Mouse (Mus musculus): ENCODE data around the gene Chd2. TPM values are rescaled to one million over a fixed set of nuclear protein-coding genes. Genes with fewer than 3 reads are reported as not detected.
"Not testable (repeated sequence)": the region's sequence is repeated elsewhere in the genome, so short reads cannot be mapped to it uniquely, and the experiment has no call there.

The Chd2 gene
- 100 to 1,000 TPM; 223 to 256 TPM for polyA plus RNA-seq (2017; shearing (Covaris generic))

DNA sequence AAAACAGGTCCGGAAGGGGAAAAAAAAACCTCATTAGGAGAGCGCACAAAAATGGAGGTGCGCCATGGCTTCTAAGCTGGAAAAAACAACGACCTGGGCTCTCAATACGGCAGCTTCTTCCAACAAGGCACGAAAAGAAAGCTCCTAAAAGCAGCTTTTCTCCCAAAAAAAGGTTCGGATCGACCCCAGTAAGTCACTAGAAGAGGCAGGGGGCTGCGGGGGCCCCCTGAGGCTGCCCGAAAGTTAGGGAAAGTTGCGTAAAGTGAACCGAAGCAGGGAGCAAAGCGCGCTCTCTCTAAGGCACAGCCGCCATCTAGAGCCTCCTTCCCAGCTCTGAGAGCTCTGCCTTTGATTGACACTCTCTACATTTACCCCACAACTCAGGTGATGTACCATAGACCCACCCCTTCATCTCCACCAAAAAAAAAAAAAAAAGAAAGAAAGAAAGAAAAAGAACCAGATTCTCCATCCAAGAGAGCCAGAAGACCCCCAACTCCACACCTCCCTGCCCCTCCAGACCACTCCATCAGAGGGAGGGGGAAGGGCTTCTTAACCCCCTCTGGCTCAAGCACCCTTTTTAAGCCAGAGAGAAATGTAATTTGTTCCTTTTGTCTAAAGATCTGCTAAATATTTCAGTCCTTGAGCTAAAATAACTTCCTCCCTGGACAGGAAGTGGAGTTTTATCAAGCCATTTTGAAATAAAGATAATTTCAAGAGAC, at the start of gene Chd2:
TSS of gene Chd2 (minus strand) at position 419 of the 719 bp plus-strand sequence.
- ATAC-seq = peak; percentile 42

DNA sequence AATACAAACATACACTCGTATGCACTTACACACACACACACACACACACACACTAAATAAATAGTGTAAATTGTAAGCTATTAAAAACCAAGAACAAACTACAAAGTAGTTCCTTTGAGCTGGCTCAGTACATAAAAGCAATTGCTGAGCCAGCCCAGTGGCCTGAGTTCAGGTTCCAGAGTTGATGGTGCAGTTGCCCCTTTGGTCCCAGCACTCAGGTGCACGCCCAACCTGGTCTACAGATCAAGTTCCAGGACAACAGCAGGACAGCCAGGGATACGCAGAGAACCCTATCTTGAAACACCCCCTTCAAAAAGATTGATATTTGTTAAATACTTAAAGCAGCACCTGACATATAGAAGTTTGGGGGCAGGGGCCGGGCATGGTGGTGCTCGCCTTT, 49.1 kb upstream of the Chd2 start:
- ATAC-seq = no peak

GRCm38 (mm10) chr7:73589208-73589771, 47.7 kb upstream of the Chd2 start:
- peak; percentile 65 for ATAC-seq

DNA sequence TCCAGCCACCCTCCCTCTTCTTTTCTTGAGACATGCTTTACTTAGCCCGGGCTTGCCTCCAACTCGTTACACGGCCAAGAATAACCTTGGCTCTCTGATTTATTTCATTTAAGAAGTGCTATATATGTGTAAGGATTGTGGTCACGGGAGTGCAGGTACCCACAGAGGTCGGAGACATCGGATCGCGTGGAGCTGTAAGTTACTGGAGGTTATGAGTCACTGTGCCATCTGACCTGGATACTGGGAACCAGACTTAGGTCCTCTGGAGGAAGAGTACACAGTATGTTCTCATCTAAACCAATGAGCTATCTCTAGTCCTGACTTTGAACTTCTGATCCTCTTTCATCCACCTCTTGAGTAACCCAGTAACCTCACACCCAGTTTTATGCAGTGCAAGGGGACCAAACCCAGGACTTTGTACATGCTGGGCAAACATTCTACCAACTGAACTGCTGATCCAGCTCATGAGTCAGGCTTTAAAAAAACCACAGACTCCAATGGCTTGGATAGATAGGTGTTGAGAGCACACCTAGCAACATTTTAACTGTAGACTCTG, 46.8 kb upstream of the Chd2 start:
- peak; percentile 3 for ATAC-seq

- ATAC-seq = no peak
These were observed 45.1 kb upstream of the Chd2 start for GRCm38 (mm10) chr7:73586717-73587116.

DNA sequence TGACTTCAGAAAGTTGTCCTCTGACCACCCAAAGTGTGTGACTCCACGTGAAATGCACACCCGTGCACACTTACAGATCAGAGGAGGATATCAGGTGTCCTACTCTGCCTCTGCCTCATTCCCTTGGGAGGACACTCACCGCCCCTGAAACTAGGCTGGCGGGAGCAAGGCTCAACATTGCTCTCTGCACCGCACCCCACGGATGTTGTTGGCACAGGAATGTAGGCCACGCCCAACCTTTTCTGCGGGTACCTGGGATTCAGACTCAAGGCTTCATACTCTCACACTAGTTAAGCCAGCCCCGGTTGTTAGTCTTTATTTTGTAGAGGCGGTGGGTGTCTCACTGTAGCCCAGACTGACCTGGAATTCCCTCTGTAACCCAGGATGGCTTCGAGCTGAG, 44.6 kb upstream of the Chd2 start:
- ATAC-seq = no peak

- ATAC-seq = no peak
These were observed 43.7 kb upstream of the Chd2 start for GRCm38 (mm10) chr7:73585114-73586032.

- ATAC-seq = peak; percentile 44
These were observed 42.7 kb upstream of the Chd2 start for GRCm38 (mm10) chr7:73584009-73584995.

- peak; percentile 10 for ATAC-seq
These were observed 41.8 kb upstream of the Chd2 start for GRCm38 (mm10) chr7:73583400-73583799.

DNA sequence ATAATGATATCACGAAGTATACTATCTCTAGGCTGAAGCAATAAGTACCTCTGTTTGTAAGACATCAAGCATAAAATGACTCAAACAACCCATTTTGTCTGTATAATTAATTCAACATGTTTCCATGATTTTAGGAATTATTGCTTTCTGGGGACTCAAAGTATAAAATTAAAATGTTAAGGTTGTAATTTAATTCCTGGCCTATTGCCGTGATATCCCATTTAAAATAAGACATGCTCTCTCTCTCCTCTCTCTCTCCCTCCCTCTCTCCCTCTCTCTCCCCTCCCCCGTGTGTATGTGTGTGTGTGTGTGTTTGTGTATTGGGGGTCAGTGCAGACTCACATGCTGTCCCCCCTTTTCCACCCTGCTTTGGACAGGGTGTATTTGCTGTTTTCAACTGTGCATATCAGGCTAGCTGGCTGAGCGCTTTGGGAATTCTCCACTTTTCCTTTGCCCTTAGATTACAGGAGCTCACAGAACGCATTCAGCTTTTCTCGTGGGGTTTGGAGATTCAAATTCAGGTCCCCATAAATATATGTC, 40.3 kb upstream of the Chd2 start:
- ATAC-seq = no peak

DNA sequence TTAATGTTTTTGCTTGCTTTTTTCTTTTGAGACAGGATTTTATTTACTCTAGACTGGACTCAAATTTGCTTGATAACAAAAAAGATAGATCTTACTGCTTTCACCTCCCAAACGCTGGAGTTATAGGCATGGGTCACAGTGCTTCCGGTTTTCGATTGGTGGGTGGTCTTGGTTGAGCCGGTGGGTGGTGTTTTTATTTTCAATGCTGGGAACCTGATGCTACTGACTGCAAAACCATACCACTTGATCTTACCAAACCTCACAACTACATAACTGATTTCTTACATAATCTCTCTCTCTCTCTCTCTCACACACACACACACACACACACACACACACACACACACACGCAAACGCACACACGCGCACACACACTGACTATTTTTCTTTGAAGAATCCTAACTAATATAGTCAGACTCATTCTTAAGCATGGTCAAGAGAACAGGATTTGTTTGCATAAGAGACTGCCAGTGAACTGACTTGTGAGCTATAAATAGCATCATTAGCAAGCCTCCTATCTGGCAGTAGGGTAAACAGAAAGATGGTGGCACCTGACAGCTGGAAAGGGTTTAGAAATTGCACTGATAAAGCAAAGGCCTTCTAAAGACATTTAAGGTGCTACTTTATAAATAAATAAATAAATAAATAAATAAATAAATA, 37.6 kb upstream of the Chd2 start:
- ATAC-seq = peak; percentile 22

GRCm38 (mm10) chr7:73577888-73578421, 36.3 kb upstream of the Chd2 start:
- ATAC-seq = no peak

DNA sequence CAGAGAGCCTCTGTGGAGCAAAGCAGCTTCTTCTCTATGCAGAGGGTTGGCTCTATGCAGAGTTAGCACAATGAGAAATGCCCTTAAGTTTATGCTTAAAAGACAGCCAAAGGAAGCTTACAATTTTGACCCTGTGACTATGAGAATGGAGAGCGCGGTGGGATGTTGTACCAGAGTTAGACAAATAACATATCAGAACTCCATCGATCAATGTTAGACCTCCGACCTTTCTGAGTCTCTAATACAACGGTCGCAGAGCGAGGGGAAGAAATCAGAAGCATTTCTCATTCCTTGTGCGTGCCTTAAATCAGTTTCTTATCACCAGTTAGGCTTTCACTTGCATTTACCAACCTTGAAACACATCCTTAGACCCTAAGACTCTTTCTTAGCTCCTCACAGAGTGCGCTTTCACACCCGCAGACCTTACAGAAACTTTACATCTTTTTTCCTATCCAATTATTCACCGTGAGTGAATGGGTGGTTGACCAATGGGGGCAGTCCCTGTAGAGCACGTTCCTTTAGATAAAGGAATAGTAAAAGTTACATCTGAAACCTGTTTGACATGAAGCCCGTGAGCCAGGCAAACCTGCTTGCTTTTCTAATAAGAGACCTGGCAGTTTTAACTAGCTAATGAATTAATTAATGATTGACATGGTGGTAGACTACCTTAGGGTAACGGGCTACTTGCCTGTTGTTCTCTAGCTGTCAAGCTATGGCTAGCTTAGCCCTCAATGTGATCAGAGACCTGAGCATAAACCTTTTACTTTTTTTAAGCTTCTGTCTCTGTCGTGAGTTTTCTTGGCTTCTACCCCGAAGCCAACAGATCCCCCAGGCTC, 34.7 kb upstream of the Chd2 start:
- ATAC-seq = peak; percentile 30

- no peak for ATAC-seq
These were observed 33.6 kb upstream of the Chd2 start for GRCm38 (mm10) chr7:73575257-73575656.

GRCm38 (mm10) chr7:73574673-73575072, 33.0 kb upstream of the Chd2 start:
- ATAC-seq = not testable (repeated sequence)

GRCm38 (mm10) chr7:73572571-73572970, 30.9 kb upstream of the Chd2 start:
- peak; percentile 77 for ATAC-seq

DNA sequence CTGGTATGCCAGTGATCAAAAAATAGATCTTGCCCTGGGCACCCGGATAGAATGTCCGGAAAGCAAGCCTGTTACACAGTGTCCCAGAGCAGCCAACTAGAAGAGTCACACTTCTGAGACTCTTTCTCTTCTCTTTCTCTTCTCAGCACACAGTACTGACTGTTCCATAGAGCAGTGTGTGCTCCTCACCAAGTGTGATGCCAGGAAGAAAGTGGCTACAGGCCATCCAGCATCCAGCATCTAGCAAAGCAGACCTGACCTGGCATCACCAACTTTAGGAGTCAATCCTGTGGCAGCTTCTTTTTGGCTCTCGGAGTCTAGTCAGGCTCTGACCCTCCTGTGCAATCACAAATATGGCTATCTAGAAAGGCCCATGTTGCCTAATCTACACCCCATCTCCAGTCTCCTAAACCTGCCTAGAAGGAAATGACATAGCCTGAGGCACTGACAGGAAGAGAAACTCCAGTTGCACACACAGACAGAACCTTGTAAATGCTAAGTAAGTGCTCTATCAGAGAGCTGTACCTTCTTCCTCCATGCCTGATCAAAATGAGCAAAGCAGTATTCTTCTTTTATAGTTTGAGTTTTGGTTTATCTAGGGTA, 27.3 kb upstream of the Chd2 start:
- ATAC-seq = peak; percentile 53

GRCm38 (mm10) chr7:73567754-73568161, 26.1 kb upstream of the Chd2 start:
- ATAC-seq = no peak

DNA sequence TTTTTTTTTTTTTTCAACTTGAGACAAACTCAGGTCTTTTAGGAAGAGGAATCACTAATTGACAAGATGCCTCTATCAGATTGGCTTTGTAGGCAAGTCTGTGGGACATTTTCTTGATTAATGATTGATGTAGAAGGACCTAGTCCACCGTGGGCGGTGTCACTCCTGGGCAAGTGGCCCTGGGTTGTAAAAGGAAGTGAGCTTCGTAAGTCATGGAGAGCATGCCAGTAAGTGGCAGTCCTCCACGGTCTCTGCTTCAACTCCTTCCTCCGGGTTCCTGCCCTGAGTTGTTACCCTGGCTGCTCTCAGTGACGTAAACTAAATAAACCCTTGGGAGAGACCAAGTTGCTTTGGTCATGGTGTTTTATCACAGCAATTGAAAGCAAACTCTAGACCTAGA, 22.5 kb upstream of the Chd2 start:
- no peak for ATAC-seq

All from CD4-positive, CD25-positive, alpha-beta regulatory T cell, adult 4 months (primary cell).